Mouse (Mus musculus) kidney, embryonic 16.5 days (tissue): ENCODE measurements around the gene Chit1. TPM values are rescaled to one million over a fixed set of nuclear protein-coding genes. Genes with fewer than 3 reads are reported as not detected.
A peak's percentile ranks its signal among the peaks of the same experiment; 100 is the strongest.

Source experiments
- ATAC-seq: fragments of 200-750 bp; cut with Nextera tagmentation; 2 replicates; pipeline ENCODE4 v1.8.0; 2017; ENCODE audit warnings: moderate TSS enrichment; ENCODE audit not compliant: low FRiP score, low TSS enrichment
- H3K27ac ChIP-seq: fragments of 300-500 bp; sonication (generic); 2 replicates; pipeline ENCODE4 v1.5.1; 2014; ENCODE audit warnings: low read length
- H3K27me3 ChIP-seq: fragments of 300-500 bp; sonication (generic); 2 replicates; pipeline ENCODE4 v1.6.1; 2014; ENCODE audit warnings: low read length, control low read depth, mixed read lengths; ENCODE audit not compliant: insufficient read depth
- H3K36me3 ChIP-seq: fragments of 300-500 bp; sonication (generic); 2 replicates; pipeline ENCODE4 v1.6.1; 2014; ENCODE audit warnings: low read length, control low read depth, mixed read lengths; ENCODE audit not compliant: insufficient read depth
- H3K4me1 ChIP-seq: fragments of 300-500 bp; sonication (generic); 2 replicates; pipeline ENCODE4 v1.6.1; 2014; ENCODE audit warnings: low read length, control low read depth, mixed read lengths; ENCODE audit not compliant: insufficient read depth
- H3K4me2 ChIP-seq: fragments of 300-500 bp; sonication (generic); replicated peaks from 2 replicates; pipeline ENCODE4 v1.6.1; 2014; ENCODE audit warnings: low read depth, low read length
- H3K4me3 ChIP-seq: fragments of 300-500 bp; sonication (generic); 2 replicates; pipeline ENCODE4 v1.5.1; 2014; ENCODE audit warnings: mild to moderate bottlenecking, low read length
- H3K9ac ChIP-seq: fragments of 300-500 bp; sonication (generic); replicated peaks from 2 replicates; pipeline ENCODE4 v1.6.1; 2014; ENCODE audit warnings: low read length
- H3K9me3 ChIP-seq: fragments of 300-500 bp; sonication (generic); 2 replicates; pipeline ENCODE4 v1.6.1; 2016; ENCODE audit warnings: low read length, control low read depth
- WGBS: fragments of 180-500 bp; shearing (Covaris S2); extraction: QIAGEN DNeasy Blood & Tissue Kit; methylation state at CpG from one replicate; pipeline ENCODE4 v1.1.7; 2014; 5-methylcytosine and 5-hydroxymethylcytosine counted together
- polyA plus RNA-seq: library from polyadenylated mRNA; unstranded; fragments of >200 nt; fragmentation: Nextera tagmentation; extraction: Ambion mirVana; gene quantifications from 2 replicates; pipeline ENCODE4 v1.2.1, GENCODE M21; 2015

The Chit1 gene
- 0.17 and 0.21 TPM in 2 replicates for polyA plus RNA-seq

GRCm38 (mm10) chr1:134110979-134111378 is at the start of gene Chit1:
Gene Chit1 (plus strand): TSS chr1:134111242.
- 85% methylated on average over 4 of the region's 4 CpGs for WGBS
- Histone ChIP-seq H3K9me3 (no peaks in the 10 kb centered on the region), H3K9ac (no peak within 1 kb of the TSS), H3K4me3 (no peak within 1 kb of the TSS), H3K27me3 (no peaks in the 10 kb centered on the region), H3K4me2 (no peak within 1 kb of the TSS), H3K27ac (no peak within 1 kb of the TSS), H3K4me1 (peaks cover 5% of the 10 kb centered on the region), H3K36me3 (no peaks in the 10 kb centered on the region)
- no peak for ATAC-seq

- Histone ChIP-seq H3K4me1 (peaks cover 73% of the 10 kb centered on the region), H3K27me3 (no peaks in the 10 kb centered on the region), H3K27ac (peak overlapping the region; percentile 96), H3K4me3 (no peak overlapping the region), H3K36me3 (no peaks in the 10 kb centered on the region), H3K9ac (no peak overlapping the region), H3K4me2 (peak overlapping the region; percentile 56; the same call in 1 of the 2 replicates), H3K9me3 (no peaks in the 10 kb centered on the region)
- no peak for ATAC-seq
- WGBS, result 63% methylated on average over 3 of the region's 3 CpGs
Observed at GRCm38 (mm10) chr1:134061915-134062314, 49.1 kb upstream of the Chit1 start.

- WGBS, result 8% methylated on average over 11 of the region's 11 CpGs
- peak overlapping the region; percentile 73 for H3K9ac ChIP-seq
- ATAC-seq, result no peak
- H3K27ac ChIP-seq, result peak overlapping the region; percentile 96
- H3K4me2 ChIP-seq, result peak overlapping the region; percentile 50
- H3K4me1 ChIP-seq, result peaks cover 79% of the 10 kb centered on the region
- no peaks in the 10 kb centered on the region for H3K27me3 ChIP-seq
- no peaks in the 10 kb centered on the region for H3K36me3 ChIP-seq
- H3K9me3 ChIP-seq, result no peaks in the 10 kb centered on the region
- H3K4me3 ChIP-seq, result peak overlapping the region; percentile 18; the same call in 1 of the 2 replicates
Observed at GRCm38 (mm10) chr1:134062411-134063085, 48.5 kb upstream of the Chit1 start.

- Histone ChIP-seq H3K4me1 (peaks cover 86% of the 10 kb centered on the region), H3K9ac (peak overlapping the region; percentile 73), H3K36me3 (no peaks in the 10 kb centered on the region), H3K27ac (peak overlapping the region; percentile 96), H3K4me2 (peak overlapping the region; percentile 50), H3K27me3 (no peaks in the 10 kb centered on the region), H3K9me3 (no peaks in the 10 kb centered on the region), H3K4me3 (peak overlapping the region; percentile 18)
- WGBS, result 3% methylated on average over 33 of the region's 33 CpGs
- peak; percentile 49 for ATAC-seq
Observed at GRCm38 (mm10) chr1:134063086-134063772, 47.8 kb upstream of the Chit1 start.

GRCm38 (mm10) chr1:134063773-134064125 is 47.3 kb upstream of the Chit1 start:
- Histone ChIP-seq H3K36me3 (no peaks in the 10 kb centered on the region), H3K9ac (peak overlapping the region; percentile 73), H3K4me2 (peak overlapping the region; percentile 50), H3K27ac (peak overlapping the region; percentile 96), H3K9me3 (no peaks in the 10 kb centered on the region), H3K4me1 (peaks cover 86% of the 10 kb centered on the region), H3K4me3 (peak overlapping the region; percentile 18; the same call in 1 of the 2 replicates), H3K27me3 (no peaks in the 10 kb centered on the region)
- 7% methylated on average over 9 of the region's 9 CpGs for WGBS
- ATAC-seq, result no peak

- Histone ChIP-seq H3K36me3 (no peaks in the 10 kb centered on the region), H3K9me3 (no peaks in the 10 kb centered on the region), H3K9ac (peak overlapping the region; percentile 73), H3K27ac (peak overlapping the region; percentile 96), H3K4me1 (peaks cover 80% of the 10 kb centered on the region), H3K4me3 (no peak overlapping the region), H3K4me2 (no peak overlapping the region), H3K27me3 (no peaks in the 10 kb centered on the region)
- WGBS, result 74% methylated on average over 2 of the region's 2 CpGs
- no peak for ATAC-seq
Observed at GRCm38 (mm10) chr1:134064296-134064831, 46.7 kb upstream of the Chit1 start.

GRCm38 (mm10) chr1:134065241-134065809 is 45.7 kb upstream of the Chit1 start:
- Histone ChIP-seq H3K9ac (no peak overlapping the region), H3K36me3 (no peaks in the 10 kb centered on the region), H3K27me3 (no peaks in the 10 kb centered on the region), H3K9me3 (no peaks in the 10 kb centered on the region), H3K4me3 (no peak overlapping the region), H3K27ac (peak overlapping the region; percentile 96), H3K4me2 (no peak overlapping the region), H3K4me1 (peaks cover 80% of the 10 kb centered on the region)
- ATAC-seq, result no peak
- 39% methylated on average over 4 of the region's 4 CpGs for WGBS

GRCm38 (mm10) chr1:134066554-134066953 is 44.5 kb upstream of the Chit1 start:
- Histone ChIP-seq H3K27me3 (no peaks in the 10 kb centered on the region), H3K27ac (peak overlapping the region; percentile 37), H3K9ac (no peak overlapping the region), H3K4me2 (no peak overlapping the region), H3K4me1 (peaks cover 83% of the 10 kb centered on the region), H3K9me3 (no peaks in the 10 kb centered on the region), H3K36me3 (no peaks in the 10 kb centered on the region), H3K4me3 (no peak overlapping the region)
- 38% methylated on average over 3 of the region's 3 CpGs for WGBS
- no peak for ATAC-seq

GRCm38 (mm10) chr1:134067143-134067619 is 43.9 kb upstream of the Chit1 start:
- Histone ChIP-seq H3K9ac (no peak overlapping the region), H3K4me1 (peaks cover 81% of the 10 kb centered on the region), H3K4me3 (no peak overlapping the region), H3K4me2 (no peak overlapping the region), H3K27me3 (no peaks in the 10 kb centered on the region), H3K27ac (peak overlapping the region; percentile 37; the same call in 1 of the 2 replicates), H3K36me3 (no peaks in the 10 kb centered on the region), H3K9me3 (no peaks in the 10 kb centered on the region)
- ATAC-seq, result peak; percentile 10
- whole genome bisulfite sequencing, result 7% methylated on average over 8 of the region's 8 CpGs
